Mouse (Mus musculus): Measurements from ENCODE around the gene Mtx3.
"Not testable (repeated sequence)": the region's sequence is repeated elsewhere in the genome, so short reads cannot be mapped to it uniquely, and the experiment has no call there.

Mtx3 gene

DNA sequence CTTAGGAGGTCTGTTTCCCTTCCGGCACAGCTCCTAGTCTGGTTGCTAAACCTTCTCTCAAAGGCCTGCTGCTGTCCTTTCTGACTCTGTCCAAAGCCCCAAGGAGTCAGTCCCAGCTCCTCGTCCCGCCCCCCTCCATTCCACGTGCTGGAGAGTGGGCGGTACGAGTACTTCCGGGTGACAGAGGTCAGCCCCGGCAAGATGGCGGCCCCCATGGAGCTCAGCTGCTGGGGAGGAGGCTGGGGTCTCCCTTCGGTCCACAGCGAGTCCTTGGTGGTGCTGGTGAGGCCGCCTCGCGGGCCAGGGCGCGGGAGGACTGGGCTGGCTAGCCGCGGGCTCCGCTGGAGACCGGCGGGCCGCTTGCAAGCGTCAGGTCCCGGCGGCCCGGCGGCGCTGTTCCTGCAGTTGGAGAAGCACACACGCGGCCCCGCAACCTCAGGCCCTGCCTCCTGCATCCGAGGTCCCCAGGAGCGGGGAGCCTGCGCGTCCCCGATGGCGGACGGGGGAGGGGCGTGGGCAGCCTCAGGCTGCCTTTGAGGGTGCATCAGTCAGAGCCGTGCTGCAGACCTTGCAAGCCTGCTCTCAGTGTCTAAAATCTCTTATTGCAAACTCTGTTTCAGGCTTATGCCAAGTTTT, at the start of gene Mtx3:
Gene Mtx3 (plus strand): TSS at position 175 of the 636 bp plus-strand sequence.
- peak; percentile 68 for DNase-seq (ENCODE audit: low spot score)

DNA sequence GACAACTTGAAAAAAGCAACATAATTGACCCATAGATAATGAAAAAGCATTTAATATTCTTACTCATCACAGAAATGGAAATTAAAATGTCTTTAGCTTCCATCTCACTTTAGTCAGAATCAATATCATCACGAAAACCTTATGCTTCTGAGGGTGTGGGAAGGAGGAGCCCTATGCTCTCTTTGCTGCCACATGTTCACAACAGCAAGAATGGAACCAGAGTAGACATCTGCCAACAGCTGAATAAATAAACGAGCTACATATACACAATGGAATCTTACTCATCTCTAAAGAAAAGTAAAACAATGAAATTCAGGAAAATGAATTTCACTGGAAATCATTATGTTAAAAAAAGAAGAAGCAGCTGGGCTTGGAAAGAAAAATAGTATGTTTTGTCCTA, 45.7 kb upstream of the Mtx3 start:
- DNase-seq (ENCODE audit: low spot score): no peak

DNA sequence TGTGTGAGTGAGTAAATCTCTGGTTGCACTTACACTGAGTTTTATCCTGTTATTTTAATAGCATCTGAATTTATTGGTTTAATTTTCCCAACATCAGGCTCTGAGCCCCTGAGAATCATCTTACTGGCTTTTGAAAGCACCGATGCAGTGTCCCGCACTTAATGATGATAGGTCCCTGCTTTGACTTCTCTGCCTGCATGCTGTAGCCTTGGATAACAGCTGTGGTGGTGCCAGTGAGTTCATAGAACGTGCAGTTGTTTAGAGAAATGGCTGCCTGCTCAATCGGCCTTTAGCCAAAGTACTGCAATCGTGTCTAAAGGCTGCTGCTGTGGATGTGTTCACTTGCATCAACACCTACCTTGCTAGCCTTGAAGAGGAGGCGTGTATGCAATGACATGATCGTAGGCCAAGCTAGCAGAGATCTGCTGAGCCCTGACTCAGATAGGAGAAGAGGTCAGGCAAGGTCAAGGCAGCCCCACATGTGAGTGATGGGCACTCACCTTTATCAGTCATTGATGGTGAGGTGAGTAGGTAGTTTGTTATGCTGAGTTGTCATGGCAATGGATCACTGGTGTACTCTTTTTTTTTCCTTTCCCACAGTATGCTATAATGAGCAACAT, 45.1 kb upstream of the Mtx3 start:
- no peak for DNase-seq (ENCODE audit: low spot score)

DNA sequence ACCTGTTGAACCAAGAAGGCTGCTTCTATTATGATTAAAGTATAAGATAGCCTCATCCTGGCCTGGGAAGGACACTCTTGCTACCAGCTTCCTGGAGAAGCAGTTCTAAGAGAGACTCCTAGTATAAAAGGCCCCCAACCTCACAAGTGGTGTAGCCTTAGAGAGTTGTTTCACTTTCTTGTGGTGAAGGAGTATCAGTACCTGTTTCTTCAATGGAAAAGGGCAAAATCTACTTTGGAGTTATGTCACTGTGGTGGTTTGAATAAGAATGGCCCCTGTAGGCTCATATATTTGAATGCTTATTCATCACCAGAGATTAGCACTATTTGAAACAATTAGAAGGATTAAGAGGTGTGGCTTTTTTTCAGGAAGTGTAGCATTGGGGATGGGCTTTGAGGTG, 37.8 kb upstream of the Mtx3 start:
- DNase-seq (ENCODE audit: low spot score): no peak

DNA sequence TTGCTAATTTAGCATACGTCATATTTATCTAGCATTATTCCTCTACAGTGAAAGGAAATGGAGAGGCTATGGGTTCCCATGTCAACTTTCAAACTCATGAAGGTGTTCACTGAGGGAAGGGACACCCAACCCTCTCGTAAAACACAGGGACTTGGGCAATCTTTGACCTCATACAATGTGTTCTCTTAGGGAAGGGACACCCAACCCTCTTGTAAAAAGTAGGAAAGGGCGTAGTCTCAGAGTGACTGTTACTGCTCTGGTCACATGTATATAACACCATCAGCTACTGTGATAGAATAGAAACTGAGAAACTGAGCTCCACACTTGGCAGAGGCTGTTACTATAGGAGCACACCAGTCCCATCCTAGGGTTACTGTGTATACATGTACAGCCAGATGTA, 36.7 kb upstream of the Mtx3 start:
- DNase-seq (ENCODE audit: low spot score): no peak

DNA sequence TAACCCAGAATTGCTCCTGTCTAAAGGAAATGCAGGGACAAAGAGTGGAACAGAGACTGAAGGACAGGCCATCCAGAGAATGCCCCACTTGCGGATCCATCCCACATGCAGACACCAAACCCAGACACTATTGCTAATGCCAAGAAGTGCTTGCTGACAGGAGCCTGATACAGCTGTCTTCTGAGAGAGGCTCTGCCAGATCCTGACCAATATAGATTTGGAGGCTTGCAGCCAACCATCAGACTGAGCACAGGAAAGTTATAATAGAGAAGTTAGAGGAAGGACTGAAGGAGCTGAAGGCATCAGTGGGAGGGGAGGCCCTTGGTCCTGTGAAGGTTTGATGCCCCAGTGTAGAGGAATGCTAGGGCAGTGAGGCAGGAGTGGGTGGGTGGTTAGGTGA, 34.0 kb upstream of the Mtx3 start:
- DNase-seq (ENCODE audit: low spot score): not testable (repeated sequence)

DNA sequence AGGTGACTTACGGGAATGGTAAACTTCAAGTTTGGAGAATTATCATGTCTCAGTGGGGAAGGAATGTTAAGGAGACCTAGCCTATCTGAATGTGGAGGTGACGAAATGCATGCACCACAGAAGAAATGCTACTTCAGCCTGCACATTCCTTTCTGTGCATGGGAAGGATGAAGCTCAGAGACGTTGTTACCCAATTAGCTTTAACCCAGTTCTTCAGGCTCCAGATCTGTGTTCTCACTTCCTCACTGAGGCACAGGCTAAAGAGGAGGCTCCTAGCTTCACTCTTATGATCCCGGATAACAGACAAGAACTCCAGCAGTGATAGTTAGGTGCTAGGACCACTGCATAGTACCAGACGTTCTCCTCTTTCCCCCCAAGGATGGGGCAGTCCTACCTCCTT, 28.2 kb upstream of the Mtx3 start:
- no peak for DNase-seq (ENCODE audit: low spot score)

DNA sequence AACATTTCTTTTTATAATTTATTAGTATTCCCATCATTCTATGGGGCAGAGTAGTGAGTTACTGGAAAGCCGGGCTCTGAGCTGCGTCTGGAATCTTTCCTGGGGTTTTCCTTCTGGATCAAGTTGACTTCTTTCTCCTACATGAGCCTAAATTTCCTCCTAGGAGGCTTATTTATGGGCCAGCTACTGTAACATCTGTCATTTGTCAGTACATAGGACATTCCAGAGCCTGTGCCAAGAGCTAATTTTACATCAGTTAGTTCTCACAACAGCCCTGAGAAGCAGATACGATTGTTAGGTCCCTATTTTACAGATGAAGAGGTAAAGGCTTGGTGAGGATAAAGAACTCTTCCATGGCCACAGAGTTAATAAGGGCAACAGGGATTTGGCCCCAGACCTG, 27.2 kb upstream of the Mtx3 start:
- no peak for DNase-seq (ENCODE audit: low spot score)

DNA sequence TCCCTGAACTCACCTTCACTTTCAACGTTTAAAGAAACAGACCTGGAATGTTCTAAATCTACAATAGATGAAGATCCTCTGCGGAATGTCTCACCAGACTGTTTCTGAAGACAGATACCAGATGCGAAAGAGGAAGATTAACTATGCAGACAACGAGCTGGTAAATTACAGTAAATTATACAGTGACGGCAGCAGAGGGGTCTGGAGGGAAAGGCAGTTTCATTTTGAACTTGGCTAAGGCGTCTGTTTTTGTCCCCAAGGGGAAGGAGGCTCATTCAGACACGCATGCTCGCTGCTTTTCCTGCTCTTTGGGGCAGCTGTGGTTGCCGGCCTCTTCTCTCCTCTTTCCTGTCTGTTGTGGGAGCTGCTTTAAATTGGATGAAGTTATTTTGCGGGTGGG, 15.7 kb upstream of the Mtx3 start:
- DNase-seq (ENCODE audit: low spot score): no peak

DNA sequence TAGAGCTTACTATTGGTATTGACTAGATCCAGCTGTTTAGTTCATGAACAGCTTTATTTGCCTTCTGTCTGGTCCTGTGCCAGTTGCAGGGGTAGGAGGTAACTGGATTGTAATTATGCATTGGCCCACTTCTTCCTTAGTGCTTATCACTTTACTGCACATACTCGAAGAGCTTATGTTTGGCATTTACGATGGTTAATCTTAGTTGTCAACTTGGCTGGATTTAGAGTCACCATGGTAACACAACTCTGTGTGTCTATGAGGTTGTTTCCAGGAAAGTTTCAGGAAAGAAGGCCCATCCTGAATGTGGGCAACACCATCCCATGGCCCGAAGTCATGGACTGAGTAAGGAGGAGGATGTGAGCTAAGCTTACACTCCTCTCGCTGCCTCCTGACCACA, 11.4 kb upstream of the Mtx3 start:
- DNase-seq (ENCODE audit: low spot score): no peak

DNA sequence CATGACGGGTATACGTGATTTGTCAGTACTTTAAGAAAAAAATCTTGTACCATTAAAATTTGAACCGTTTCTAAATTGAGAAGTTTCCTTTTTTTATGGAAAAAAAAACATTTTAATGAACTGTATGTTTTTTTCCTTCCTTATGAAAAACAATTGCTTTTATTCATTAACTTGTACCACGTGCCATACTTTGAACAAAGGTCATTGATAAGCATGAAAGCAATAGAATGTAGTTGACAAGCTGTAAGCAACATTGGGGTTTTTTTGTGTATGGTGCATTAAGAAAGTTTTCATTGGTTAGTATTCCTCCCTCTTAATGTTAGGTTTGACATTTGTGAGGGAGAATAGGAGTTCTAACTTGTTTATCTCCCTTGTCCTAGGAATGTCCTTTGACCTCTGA, 1.9 kb downstream of the Mtx3 start:
- no peak for DNase-seq (ENCODE audit: low spot score)

DNA sequence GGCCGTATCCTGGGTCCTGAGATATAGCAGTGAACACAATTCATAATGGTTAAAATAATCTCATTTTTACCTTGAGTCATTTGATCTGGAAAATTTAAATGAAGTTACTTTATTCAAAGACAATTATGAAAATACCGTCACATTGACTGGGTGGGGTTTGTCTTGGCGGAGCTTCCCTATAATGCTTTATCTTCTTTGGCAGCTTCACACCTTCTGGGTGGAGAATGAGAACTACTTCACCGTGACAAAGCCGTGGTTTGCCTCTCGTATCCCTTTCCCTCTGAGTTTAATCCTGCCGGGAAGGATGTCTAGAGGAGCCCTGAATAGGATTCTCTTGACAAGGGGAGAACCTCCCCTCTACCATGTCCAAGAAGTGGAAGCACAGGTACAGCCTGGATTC, 2.8 kb downstream of the Mtx3 start:
- DNase-seq (ENCODE audit: low spot score): no peak

DNA sequence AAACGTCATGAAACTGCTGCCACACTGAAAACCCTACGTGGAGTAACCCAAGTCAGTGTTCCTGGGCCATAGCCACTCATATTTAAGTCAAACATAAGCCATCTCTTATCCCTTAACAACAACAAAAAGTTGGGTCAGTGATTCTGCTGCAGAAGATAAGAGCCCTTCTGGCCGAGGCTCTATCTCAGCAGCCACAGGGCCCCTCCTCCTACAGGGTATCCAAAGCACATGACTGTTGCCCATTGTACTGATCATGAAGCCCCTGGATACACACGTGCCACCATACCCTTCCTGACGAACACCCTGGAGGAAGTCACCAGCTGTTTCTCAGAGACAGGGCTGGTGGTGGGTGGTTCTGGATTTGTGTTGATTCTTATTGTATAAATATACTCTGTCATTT, 3.4 kb downstream of the Mtx3 start:
- DNase-seq (ENCODE audit: low spot score): no peak

DNA sequence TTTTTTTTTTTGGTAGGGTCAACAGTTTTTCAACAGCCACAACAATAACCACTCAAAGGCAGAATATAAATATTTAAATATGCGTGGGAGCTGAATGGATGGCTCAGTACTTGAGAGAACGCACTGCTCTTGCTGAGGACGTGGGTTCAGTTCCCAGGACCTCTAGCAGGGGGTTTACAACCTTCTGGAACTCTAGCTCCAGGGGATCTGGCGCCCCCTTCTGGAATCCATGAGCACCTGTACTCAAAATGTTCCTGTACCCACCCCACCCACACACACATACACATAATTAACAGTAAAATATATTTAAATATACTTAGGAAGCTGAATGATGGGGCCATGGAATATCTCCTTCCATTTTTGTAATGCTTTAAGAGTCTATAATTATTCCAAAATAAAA, 11.3 kb downstream of the Mtx3 start:
- no peak for DNase-seq (ENCODE audit: low spot score)

DNA sequence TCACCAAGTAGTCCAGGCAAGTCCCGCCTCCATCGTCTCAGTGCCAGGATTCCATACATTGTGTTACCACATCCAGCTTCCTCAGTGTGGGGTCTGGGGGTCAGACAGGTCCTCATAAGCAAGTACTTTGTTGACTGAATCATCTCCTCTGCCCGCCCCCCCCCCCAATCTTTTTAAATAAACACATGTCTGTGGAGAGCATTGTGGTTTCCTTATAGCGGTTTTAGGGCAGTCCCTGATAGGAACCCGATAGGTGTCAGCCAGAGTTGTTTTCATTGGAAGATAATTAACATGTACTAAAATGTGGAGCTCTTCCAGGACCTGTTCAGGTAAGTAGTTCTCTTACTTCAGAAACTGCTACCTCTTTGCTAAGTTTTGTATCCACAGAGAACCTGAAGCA, 14.2 kb downstream of the Mtx3 start:
- no peak for DNase-seq (ENCODE audit: low spot score)

DNA sequence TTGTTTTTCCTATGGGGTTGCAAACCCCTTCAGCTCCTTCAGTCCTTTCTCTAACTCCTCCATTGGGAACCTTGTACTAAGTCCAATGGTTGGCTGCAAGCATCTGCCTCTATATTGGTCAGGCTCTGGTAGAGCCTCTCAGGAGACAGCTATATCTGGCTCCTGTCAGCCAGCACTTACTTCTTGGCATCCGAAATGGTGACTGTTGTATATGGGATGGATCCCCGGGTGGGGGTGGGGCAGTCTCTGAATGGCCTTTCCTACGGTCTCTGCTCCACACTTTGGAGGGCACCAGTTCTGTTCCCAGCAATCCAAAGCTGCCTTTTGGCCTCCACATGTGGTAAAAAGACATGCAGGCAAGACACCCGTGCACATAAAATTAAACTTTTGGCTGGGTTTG, 15.4 kb downstream of the Mtx3 start:
- DNase-seq (ENCODE audit: low spot score): no peak

DNA sequence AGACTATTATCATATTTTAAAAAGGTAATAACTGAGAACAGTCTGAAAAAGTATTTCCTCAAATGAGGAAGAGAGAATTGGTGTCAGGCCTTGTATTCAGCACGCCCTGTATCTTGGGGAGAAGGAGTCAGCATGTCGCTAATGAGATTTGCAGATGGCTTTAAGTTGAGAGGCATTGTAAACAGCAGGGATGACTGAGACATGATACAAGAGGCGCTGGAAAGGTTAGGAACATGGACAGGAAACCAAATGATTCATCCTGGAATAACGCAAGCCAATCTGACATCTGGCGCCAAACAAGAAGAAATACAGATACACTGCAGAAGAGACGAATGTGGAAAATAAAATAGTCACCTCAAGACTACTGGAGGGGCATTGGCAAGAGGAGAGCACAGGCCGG, 20.8 kb downstream of the Mtx3 start:
- no peak for DNase-seq (ENCODE audit: low spot score)

DNA sequence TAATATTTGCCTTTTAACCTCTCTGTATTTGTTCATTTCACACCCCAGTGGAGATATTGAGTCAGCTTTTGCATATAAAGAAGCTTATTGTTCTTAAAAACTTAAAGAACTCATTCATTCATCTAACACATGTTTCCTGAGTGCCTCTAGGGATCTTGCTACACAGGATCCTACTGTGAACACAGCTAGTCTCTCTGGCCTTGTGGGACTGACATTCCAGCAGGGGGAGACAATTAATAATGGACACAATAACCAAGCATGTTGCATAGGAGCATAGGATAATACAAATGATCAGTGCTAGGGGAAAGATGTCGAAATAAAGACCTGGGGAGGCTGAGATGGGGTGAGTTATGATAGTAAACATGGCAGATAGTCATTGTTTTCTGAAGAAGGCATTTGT, 22.1 kb downstream of the Mtx3 start:
- DNase-seq (ENCODE audit: low spot score): no peak

DNA sequence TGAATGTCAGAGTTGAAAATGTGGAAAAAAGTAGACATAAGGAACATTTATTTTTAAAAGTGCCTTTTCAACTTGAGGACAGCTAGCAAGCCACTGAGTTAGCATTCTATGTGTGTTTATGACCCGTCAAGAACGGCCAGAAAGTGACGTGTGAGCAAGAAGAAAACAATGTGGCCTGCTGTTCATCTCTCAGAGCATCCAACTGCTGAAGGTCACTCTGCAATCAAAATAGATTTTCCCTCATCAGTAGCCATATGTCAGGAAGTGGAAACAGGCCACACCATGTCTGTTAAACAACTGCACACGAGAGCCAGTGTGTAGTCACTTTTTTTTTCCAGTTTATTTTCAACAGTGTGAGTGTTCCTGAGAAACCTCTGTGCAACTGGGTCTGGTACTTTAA, 35.0 kb downstream of the Mtx3 start:
- DNase-seq (ENCODE audit: low spot score): no peak

DNA sequence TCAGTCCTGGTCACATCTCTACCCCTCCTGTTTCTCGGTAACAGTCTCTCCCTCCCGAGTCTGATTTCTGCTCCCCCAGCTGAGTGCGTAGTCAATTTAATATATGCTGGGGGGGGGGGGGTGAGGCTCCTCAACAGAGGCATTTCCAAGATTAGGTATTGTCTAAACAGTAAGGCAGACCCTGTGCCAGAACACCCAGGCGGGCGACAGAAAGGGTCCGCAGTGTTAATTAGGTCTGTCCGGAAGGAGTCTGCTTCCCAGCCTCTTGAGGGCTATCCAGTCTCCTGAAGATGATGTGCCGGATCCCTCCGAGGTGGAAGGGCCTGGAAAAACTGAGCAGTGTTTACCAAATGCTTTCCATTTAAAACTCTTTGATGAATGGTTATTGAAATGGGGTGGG, 35.4 kb downstream of the Mtx3 start:
- DNase-seq (ENCODE audit: low spot score): no peak

DNA sequence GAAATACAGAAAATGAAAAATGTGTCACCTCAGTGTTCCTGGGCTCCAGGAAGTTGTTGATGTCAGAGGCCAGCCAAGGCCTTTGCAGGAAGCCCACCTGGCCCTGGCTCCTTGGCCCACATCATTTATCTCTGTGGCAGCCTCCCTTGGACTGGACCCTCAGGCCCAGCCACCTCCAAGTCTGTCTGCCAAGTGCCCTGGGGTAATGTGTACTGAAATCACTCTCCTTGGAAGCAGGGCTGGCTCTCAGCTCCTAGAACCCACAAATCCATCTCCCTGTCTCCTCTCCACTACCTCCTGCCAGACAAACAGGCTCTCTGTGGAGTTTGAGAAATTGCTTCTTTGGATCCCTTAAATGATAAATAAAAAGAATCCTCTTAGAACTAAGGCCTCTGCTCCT, 36.0 kb downstream of the Mtx3 start:
- no peak for DNase-seq (ENCODE audit: low spot score)

DNA sequence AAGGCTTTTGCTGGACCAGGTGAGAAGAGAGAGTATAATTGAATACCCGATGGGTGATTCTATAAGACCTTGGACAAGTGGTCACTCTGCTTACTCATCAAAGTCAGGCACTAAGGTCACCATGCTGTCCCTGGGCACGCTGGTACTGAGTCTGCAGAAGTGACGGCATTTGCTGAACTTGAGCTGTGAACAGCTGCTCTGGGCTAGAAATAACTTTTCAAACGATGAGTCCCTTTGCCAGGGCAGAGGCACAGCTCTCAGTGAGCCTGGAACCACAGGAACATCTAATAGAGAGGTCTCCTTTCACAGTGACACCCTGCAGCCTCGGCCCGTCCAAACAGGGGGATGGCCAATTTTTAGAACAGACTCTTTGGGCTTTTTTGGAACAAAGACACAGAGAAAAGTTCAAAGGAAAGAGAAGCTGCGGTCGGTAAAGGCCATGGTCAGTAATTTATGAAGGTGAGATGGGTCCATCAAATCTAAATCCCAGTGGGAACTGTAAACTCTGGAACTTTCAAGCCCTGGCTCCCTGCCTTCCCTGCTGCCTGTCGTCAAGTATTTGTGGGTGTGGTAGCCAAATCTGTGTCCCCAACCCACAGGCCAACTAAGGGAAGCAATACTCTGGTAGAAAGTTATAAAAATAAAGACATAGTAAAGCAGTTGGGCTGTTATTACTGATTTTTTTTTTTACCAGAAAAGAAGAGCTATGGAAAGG, 37.9 kb downstream of the Mtx3 start:
- DNase-seq (ENCODE audit: low spot score): no peak

DNA sequence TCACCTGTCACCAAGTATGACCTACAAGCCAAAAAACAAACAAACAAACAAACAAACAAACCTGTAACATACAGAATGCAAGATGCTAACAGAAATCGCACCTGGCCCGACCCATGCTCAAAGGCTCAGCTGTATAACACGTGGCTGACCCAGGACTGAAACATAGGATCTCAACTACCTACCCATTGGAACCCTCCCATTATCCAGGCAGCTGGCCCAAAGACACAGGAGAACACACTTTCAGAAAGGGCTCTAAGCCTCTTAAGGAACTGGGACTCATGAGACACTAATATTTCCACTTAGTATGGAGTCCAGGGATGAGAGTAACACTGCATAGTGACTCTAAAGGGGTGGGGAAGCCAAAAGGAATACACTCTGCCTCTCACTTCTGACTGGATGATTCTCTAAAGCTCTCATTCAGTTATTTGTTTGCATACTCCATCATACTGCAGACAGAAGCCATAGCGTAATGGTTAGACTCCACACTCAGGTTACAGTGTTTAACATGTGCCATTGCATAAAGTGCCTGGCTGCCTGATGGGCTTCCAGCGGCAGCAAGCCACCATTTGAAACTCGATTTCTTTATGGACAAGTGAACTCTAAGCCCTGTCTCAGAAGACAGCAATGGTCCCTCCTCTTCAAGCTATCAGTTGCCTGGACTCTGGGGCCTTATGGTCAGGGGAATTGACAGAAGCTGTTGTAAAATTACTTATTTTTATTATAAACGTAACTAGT, 38.6 kb downstream of the Mtx3 start:
- no peak for DNase-seq (ENCODE audit: low spot score)
